Mouse (Mus musculus) brain, adult 2 months (tissue): Measurements from ENCODE around the gene Hk1.

ENCODE experiments used
- DNase-seq: peaks from one replicate; pipeline ENCODE4 v3.0.0; 2011; ENCODE audit warnings: low read depth, low spot score

Gene Hk1

DNA sequence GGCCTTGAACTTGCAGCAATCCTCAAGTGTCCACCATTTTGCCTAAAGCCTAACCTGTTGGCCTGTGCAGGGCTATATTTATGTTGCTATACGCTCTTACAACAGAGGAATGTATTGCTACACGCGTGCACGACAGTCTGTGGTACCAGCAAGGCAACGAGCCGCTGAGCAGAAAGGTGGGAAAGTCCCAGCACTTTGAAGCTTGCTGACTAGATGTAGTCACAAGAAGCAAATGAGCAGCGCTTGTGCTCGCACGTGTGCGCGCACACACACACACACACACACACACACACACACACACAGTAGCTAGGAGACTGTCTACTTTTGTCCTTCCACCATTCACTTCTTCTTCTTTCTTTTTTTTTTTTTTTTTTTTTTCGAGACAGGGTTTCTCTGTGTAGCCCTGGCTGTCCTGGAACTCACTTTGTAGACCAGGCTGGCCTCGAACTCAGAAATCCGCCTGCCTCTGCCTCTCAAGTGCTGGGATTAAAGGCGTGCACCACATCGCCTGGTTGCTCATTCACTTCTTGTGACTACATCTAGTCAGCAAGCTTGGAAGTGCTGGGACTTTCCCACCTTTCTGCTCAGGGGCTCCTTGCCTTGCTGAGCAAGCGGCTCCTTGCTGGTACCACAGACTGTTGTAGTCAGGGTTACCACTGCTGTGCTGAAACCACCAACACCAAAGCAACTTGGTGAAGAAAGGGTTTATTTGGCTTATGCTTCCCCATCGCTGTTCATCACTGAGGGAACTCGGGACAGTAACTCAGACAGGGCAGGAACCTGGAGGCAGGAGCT is 102.0 kb downstream of the Hk1 start:
- no peak for DNase-seq

- DNase-seq: peak; percentile 90
Observed at GRCm38 (mm10) chr10:62275235-62275634, 104.5 kb downstream of the Hk1 start.

DNA sequence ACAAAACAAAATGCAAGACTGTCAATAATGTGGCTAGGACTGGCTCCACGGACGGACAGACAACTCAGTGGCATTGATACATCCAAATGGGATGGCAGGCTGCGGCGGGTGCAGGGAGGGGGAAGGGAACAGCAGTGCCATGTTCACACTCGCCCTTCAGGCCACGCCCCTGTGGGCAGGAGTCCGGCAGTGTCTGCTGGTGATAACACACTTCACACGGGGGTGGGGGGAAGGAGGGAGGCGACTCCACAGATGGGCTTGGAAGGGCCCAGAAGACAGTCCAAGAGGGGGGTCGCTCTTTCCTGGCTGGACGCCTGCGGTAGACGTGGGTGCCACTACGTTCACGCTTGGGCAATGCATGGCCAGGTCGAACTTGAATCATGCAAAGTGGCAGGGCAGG is 110.4 kb downstream of the Hk1 start:
- no peak for DNase-seq

DNA sequence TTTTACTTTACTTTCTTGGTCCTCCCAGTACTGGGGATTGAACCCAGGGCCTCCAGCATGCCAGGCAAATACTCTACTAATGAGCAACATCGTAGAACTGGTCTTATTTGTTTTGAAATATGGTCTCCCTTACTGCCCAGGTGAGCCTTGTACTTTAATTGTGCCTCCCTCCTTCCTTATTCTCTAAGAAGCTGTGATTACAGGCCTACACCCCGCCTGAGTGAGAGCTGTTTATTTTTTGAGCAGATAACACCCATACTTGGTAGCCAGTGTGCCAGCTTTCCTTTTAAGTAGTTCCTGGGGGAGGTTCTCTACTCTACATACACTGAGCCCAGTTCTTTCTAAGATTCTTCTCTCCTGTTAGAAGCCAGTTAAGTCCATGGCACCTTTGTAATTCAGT is 115.4 kb downstream of the Hk1 start:
- DNase-seq: no peak

DNA sequence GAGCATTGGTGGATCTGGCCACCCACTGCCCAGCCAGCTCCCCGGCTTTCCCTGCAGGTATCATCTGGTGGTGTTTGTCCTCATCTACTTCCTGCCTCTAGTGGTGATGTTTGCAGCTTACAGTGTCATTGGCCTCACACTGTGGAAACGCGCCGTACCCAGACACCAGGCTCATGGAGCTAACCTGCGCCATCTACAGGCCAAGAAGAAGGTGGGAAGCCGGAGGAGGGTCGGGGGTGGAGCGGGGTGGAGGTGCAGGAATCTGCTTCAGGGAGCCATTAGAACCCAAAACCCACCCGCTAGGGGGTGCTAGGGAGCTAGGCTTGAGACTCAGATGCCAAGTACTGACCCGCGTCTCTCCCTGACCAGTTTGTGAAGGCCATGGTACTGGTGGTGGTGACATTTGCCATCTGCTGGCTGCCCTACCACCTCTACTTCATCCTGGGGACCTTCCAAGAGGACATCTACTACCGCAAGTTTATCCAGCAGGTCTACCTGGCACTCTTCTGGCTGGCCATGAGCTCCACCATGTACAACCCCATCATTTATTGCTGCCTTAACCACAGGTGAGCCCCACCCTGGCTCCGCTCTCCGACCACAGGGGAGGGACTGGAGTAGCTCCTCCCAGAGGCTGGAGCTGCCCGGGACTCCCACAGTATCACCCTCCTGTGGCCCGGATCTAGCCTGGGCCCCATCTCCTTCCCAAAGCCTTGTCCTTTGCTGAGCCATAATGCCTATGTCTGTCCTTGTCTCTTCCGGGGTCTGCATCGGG is 118.4 kb downstream of the Hk1 start:
- DNase-seq: peak; percentile 91

- no peak for DNase-seq
Observed at GRCm38 (mm10) chr10:62258298-62258697, 121.4 kb downstream of the Hk1 start.

DNA sequence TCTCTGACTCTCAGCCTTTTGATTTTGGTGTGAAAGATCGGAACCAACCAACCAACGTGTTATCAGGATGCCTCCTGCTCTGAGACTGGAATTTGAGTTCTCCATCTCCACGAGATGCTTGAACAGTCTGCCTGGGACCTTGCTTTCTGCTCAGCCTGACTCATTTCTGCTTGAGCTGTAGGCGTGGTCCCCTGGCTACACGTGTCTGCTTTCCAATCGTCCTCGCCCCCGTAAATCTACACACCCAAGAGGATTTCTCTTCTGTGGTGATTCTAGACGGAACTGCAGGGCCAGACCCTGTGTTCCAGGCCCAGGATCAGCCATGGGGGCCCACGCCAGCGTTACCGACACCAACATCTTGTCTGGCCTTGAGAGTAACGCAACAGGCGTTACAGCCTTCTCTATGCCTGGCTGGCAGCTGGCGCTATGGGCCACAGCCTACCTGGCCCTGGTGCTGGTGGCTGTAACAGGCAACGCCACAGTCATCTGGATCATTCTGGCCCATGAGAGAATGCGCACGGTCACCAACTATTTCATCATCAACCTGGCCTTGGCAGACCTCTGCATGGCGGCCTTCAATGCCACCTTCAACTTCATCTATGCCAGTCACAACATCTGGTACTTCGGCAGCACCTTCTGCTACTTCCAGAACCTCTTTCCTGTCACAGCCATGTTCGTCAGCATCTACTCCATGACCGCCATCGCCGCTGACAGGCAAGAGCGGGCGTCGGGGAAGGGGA is 127.0 kb downstream of the Hk1 start:
- peak; percentile 52 for DNase-seq

DNA sequence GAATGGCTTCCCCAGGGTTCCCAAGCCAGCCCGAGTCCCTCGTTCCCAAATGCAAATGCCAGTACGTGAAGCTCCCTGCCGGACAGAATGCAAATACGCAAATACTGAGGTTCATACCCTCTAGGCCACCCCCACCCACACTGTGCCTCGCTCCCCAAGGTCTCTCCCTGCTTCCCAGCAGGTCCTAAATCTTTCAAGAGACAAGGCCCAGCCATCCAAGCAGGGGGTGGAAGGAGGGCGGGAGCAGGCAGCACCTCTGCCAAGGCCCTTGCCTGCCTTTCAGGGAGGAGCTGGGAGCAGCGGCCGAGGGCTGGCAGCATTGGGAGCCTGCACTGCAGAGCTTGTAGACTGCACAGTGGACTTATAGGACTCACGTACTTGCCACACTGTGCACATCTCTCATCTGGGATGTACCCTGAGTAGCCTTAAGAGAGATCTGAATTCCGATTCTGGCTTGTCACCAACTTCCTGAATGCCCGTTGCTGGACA is 127.7 kb downstream of the Hk1 start, which contains the start of gene Tacr2:
Gene Tacr2 (plus strand): TSS at position 439 of the 489 bp plus-strand sequence.
- DNase-seq: no peak

DNA sequence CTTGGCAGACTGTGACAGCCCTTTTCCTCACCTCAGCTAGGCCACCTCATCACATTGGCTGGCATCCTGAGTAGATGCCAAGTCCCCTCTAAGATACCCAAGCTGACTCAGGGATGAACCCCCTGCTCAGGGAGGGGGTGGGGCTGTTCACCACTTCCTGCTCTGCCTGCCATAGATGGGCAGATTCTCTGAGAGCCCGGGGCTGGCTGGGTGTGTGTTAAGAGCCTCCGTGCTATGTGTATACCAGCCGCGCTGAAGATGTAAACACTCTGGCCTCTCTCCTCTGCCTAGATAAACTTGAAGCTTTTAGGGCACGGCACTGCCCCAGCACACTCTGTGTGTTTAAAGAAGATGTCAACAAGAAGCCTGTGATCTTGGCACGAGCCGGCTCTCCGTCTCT is 131.9 kb downstream of the Hk1 start:
- DNase-seq: no peak

DNA sequence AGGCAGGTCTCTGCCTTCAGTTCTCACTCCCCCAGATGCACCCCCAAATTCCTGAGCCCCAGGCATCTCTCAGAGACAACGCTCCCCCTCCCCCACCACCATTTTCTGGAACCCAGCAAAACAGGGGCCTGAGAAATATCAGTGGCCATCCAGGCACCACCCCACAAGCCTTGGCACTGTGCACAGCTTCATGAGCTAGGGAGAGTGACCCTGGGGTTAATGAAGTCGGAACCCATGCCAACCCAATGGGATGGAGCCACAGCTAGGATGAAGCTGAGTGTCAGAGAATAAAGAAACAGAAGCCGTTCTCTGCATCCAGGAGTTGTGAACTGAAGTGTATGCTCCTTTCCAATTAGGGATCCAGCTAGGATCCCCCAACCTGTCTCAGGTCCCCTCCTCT is 132.6 kb downstream of the Hk1 start:
- no peak for DNase-seq

GRCm38 (mm10) chr10:62244067-62244466 is 135.6 kb downstream of the Hk1 start:
- DNase-seq: no peak

GRCm38 (mm10) chr10:62242896-62243295 is 136.8 kb downstream of the Hk1 start:
- DNase-seq: peak; percentile 75

GRCm38 (mm10) chr10:62242358-62242757 is 137.3 kb downstream of the Hk1 start:
- DNase-seq: peak; percentile 56

- DNase-seq: peak; percentile 31
Observed at GRCm38 (mm10) chr10:62239270-62239669, 140.4 kb downstream of the Hk1 start.

DNA sequence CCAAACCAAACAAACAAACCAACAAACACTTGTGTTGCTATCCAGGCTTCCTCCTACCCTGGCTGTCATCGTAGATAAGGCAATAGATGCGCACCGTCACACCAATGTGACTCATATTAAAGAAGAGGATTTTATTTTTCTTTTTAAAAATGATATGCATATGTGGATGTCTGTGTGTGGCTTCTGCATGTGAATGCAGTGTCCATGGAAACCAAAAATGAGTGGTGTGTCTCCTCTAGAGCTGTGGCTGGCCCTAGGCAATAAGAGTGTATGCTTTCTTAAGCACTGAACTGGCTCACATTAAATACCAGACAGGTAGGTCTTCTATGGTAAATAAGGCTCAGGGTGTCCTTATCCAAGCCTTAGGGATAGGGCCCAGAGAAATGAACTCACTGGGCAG is 141.0 kb downstream of the Hk1 start:
- peak; percentile 42 for DNase-seq

GRCm38 (mm10) chr10:62237205-62237604 is 142.5 kb downstream of the Hk1 start:
- no peak for DNase-seq

DNA sequence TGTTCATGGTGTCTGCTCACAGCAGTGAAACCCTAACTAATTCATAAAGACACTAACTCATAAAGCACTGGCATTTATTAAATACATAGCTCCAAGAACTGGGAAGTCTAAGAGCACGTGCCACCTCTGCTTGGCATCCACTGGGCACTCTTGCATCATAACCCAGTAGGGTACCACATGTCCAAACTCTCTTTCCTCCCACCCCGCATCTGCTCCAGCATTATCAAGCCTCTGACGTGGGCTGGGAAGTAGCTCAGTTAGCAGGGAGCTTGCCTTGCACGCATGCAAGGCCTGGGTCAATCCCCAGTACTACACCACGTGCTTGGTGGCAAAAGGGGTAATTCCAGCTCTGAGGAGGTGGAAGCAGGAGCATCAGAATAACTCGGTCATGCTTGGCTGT is 143.5 kb downstream of the Hk1 start:
- peak; percentile 67 for DNase-seq

- no peak for DNase-seq
Observed at GRCm38 (mm10) chr10:62231811-62232210, 147.9 kb downstream of the Hk1 start.

GRCm38 (mm10) chr10:62231395-62231732 is 148.3 kb downstream of the Hk1 start:
- DNase-seq: no peak

DNA sequence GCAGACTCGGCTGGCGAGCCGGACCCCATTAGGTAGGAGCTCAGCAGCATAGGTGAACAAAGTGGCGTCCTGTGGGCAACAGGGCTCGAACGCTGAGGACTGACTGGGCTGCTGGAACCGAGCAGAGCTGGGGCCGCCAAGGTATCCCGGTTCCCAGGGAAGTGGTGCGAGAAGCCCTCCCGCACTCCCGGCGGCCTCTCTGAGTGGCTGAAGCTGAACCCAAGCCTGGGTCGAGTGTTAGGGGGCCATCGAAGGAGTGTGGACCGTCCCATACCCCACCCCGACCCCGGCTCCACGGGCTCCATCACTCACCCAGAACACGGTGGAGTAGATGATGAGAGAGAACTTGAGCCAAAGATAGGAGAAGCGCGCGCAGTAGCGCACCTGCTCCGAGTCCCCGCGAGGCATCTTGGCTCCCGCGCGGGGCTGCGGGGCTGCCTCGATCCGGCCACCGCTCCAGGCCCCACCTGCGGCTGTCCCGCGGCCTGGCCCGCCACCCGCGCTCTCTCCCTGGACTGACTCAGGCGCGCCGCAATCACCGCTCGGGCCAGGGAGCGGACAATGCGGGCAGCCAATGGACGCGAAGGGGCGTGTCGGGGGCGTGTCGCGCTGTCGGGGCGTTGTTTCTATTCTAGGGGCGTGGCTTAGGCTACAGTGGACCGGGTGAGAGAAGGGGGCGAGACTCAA is 148.9 kb downstream of the Hk1 start, which contains the start of gene Tspan15:
Gene Tspan15 (minus strand): TSS at position 544 of the 687 bp plus-strand sequence.
- DNase-seq: peak; percentile 94

DNA sequence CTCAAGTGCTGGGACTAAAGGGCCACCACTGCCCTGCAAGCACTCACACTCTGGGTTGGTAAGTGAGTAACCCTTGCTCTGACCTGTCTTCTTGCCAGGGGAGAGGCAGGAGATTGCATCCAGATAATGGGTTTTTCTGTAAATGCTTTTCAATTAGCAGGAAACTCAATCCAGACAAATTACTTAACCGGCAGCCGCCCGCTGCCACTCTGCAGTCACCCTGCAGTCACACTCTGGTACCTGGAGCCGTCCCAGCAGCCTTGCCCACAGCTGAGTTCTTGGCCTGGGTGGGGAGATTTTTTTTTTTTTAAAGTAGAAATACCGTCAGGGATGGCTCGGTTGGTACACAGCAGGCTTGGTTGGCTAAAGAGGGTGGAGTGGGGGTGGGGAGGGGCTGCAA is 151.6 kb downstream of the Hk1 start:
- no peak for DNase-seq
